Mouse (Mus musculus) megakaryocyte-erythroid progenitor cell, adult 5-6 weeks (primary cell): Measurements from ENCODE around the gene Naa10. TPM values are rescaled to one million over a fixed set of nuclear protein-coding genes. Genes with fewer than 3 reads are reported as not detected.

ENCODE experiments used
- ATAC-seq: replicated peaks from 2 replicates; pipeline ENCODE4 v1.8.0; 2016; ENCODE audit warnings: mild to moderate bottlenecking, inconsistent platforms; ENCODE audit not compliant: severe bottlenecking, poor library complexity, low FRiP score, low TSS enrichment
- total RNA-seq, 2 experiments: library from RNA; stranded (forward) in 1 of 2; stranded (reverse) in 1 of 2; fragments of 200-1000, 215-1000 nt in 1 of 2; fragments of >200 nt in 1 of 2; fragmentation: Nextera tagmentation in 1 of 2; gene quantifications; 2 replicates each; pipeline ENCODE4 v1.2.3; 2014 to 2017

The Naa10 gene
- total RNA-seq (2014; fragmentation: Nextera tagmentation) (224 and 245 TPM in 2 replicates), total RNA-seq (2017) (150 TPM in 2 replicates)

DNA sequence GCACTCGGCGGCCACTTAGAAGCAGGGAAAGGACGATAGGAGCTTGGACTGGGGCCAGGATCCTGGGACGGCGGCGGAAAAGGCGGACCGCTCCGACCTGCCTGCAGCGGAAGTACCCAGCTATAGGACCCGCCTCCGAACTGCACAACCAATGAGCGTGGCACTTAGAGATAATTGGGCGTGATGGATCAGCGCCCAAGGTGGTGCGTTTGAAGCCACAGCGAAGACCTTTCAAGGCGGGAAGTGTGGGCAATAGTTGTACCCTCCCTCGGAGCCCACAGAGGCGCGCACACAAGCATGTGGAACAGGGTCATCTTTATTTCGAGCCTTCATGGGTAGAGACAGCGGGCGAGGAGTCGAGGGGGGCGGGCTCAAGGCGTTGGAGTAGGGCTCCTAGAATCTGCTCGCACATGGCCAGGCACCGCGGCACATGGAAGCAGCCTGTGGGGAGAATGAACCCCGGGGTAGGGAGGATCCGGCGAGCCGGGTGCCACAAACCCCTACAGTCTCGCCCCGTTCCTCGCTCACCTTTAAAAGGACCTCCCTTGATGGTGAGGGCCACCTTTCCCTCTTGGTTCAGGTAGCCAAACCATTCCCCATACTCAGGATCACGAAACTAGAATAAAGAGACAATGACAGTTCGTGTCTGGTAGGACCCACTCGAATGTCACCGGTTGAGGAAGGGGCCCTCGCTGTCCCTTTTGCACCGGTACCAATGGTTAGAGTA lies at the start of gene Naa10, which contains the start of gene Arhgap4:
Naa10 (minus strand) TSS at position 122 of the 727 bp plus-strand sequence.
Arhgap4 (minus strand) TSS at position 48 of the 727 bp plus-strand sequence.
- ATAC-seq = peak; percentile 99

DNA sequence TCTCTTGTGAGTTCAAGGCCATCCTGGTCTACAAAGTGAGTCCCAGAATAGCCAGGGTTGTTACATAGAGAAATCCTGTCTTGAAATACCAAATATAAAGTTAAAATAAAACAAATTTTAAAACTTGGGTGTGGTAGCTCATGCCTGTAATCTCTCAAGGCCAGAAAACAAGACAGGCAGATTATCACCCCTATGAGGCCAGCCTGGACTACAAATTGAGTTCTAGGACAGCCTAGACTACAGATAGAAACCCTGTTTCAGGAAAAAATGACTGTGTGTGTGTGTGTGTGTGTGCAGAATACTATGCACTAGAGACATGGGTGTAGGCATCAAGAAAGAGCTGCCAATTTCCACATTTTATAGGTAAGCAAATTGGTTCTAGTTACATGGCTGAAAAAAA lies 49.0 kb upstream of the Naa10 start:
- ATAC-seq = no peak

DNA sequence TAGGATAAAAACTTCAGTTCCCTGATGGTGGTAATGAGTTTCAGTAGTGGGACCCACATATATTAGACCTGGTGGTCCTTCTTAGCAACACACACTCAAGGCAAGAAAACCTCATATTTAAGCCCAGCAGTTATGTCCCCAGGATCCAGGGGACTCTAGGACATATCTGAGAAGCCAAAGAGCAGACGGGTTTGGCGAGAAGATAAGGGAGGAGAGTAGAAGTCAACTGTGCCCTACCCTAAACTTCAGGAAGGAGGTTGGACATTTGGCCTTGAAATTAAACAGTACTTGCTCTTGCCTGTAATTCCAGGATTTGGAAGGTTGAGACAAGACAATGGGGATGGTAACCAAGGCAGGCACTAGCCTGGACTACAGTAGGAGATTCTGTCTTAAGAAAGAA lies 48.0 kb upstream of the Naa10 start:
- ATAC-seq = peak; percentile 36

DNA sequence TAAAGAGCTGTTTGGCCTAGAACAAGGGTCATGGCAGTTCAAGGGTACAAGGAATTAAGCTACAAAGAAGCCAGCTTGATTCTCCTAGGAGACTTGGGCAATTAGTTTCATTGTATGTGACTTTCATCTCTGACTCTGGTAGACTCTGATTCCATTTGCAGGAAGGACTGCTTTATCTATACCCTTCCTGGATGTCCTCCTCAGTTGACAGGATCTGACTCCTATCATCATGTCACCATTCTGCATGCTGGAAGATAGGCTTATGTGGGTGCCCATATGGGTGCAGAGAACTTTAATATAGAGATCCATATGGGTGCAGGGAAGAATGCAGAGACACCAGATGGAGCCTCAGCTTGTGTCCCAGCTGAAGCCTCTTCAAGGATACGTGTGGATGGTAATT lies 47.4 kb upstream of the Naa10 start:
- ATAC-seq = no peak

DNA sequence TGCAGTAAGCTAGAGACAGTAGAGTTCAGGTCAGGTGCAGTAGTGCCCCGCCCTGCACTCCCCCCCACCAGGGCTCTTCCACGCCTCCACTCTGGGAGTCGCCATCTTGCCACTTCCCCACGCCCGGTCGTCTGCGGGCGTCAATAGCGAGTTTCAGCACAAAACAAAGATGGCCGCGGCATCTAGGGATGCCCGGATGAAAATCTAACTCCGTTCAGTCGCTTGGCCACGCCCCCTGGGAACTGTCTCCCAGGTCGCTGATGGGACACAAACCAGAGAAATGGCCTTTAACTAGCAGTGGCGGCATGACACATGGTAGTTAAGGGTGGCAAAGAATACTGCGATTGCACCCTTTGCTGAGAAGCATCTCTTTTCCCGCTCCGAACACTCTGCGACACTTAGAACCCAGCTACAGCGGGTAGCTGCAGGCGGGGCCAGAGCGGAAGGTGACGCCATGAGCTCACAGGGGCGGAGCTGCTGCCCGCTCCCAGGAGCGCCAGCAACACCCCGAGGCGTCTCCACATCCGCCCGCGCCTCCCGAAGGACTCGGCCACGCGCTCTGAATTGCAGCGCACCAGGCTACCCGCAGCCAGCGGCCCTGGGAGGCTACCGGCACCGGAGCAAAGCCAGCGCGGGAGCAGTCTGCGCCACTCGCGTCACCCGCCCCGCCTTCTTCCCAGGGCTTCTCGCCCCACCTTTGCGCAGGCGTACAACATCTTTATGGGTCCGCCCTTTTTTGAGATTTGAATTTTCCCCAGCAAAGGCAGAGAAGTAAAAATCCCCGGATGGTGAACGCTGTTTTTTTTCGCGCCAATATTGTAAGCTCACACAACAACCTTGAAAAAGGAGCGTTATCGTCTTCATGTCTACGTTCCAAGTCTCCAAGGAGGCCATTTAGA lies 45.7 kb upstream of the Naa10 start:
- ATAC-seq = peak; percentile 49

DNA sequence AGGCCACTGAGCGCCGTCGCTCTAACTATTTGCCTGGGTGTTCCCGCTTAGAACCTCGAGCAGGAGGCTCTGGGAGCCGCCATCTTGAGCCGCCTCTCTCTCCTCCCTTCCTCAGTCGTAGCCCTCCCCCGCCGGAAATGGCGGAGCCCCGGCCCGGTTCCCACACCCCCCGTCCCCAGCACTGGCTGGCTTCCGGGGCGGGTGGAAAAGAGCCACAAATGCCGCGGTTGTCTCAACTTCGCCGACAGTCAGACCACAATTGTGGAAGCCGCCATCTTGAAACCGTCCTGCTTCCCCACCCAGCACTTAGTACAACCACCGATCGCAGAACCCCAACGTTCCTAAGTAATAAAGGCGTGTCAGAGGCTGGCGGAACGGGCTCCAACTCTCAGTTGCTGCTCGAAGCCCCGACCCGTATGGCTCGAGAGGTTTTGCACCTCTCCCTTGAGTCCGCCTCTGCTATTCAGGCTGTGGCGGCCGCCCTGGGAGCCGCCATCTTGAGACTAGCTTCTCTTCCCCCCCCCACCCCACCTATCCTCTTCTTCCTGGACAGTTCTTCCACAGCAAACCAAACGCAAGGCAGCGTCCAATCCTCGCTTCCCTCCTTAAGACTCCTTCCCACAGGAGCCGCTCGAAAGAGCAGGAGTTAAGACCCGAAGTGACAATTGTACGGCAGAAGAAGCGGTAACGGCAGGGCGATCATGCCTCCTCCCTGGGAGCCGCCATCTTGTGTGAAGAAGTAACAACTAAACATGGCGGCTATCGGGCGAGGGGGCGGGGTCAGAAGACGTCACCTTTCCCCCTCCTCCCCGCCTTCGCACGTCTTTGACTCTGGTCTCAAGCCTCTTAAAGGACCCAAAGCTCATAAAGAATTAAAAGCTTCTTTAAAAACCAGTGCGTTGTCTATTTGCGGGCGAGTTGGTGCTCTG lies 44.8 kb upstream of the Naa10 start, which contains the start of gene Hcfc1:
Hcfc1 (minus strand) TSS at position 110 of the 929 bp plus-strand sequence.
- peak; percentile 38 for ATAC-seq

DNA sequence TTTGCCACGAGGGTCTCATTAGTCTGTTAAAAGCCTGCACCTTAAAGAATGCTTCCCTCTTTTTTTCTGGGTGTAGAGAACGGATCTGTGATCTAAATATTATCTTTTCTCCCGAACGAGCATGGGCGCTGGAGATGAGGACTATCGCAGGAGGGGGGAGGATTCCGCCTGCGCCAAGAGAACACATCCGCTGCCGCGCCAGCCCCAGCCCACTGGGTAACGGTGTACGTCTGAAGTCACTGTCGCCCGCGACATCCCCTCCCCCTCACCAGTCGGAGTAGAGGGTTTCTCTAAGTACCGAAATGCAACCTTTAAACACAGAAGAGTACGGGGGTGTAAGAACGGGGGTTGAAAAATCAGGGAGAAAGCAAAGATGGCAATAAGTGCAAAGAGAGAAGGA lies 43.6 kb upstream of the Naa10 start:
- no peak for ATAC-seq

DNA sequence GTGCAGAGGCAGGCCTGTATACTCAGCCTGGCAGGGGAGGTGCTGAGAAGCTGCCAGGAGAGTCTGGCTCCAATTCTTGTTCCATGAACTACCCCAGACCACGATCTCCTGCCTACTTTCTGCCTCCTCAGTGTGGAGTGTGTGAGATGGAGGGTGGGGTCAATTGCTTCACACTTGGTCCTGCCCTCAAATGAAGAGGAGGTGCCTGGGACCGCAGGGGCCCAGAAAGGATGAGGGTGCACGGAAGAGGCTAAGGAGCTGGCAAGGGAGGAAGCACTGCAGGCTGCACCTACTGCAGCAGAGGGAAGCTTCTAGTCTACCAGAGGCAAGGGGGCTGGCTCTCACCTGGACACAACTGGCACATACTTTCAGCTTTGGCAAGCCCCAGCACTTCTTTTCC lies 42.6 kb upstream of the Naa10 start:
- peak; percentile 17 for ATAC-seq

DNA sequence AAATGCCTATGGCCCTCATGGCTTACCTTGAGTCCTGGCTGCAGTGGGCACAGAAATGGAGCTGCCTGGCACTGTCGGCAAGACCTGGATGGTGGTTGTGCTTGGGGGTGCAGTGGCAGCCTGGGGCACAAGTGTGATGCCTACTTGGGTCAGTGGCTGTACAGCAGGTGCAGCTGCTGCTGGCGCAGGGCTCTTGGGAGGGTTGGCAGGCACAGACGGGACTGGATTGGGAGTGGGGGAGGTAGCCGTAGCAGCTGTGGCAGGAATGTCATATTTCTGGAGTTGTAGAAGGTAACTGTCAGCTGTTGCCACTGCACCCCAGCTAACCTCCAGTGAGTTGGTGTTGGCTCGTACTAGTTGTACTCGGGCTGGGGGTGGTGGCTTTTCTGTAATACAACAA lies 33.2 kb upstream of the Naa10 start:
- no peak for ATAC-seq

DNA sequence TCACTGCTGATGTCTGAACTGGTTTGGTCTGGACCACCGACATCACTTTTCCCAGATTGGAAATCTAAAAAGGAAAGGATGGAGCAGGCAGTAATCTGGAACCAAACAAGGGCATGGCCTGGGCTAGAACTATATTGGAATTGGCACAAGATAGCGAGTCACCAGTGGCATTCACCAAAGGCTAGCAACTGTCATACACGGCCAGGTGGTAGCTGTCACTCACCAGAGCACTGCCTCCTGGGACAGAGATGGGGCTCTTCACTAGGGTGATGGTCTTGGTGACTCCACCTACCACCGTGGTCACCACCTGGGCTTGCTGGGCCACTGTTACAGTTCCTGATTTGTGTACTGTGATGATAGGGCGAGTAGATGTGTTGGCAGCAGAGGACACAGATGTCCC lies 30.9 kb upstream of the Naa10 start:
- ATAC-seq = no peak

DNA sequence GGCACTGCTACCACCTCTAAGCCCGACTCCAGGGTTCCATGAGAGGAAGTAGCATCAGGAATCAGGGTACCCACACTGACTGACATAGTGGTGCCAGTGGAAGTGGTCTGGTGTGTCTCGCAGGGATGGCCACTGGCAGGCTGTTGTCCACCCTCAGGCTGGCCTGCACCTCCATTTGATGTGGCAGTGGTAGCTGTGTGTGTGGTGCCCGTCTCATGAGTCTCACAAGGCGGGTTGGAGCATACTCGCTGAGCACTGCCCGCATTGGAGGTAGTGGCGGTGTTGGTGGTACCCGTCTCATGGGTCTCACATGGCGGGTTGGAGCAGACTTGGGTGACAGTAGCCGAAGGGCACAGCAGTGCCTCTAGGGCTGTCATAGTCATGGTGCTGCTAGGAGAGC lies 27.6 kb upstream of the Naa10 start:
- no peak for ATAC-seq

DNA sequence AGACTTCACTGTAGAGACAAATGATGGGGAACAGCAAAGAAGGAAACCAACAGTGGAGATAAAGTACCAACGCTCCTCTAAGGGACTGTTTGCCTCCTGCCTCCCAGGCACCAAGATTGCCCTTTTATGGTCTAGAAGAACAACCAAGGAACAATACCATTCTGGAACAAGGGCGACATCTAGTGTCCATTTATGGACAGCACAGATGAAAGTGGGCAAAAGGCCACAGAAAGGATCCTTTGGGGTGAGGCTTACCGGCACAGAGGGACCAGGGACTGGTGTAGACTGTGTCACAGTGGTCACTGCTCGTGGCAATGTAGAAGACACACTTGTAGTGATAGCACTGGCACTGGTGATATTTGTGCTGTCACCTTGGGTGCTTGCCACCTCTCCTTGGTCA lies 26.9 kb upstream of the Naa10 start:
- peak; percentile 76 for ATAC-seq

DNA sequence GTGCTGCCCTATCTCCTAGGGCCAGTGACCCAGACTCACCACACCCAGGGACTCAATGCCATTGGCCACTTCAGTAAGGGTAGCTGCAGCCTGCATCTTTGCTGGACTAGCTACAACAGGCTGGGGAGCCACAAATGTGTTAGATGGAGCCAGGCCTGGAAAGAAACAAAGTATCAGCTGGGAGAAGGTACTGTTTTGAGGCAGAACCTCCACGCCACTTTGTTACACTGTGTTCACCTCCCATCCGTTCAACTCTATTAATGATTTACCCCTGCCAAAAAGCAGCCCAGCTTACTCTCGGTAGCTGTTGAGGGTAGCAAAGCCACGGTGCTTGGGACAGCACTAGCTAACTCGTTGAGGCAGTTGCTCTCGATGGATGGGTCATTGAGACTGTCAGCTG lies 25.2 kb upstream of the Naa10 start:
- no peak for ATAC-seq

DNA sequence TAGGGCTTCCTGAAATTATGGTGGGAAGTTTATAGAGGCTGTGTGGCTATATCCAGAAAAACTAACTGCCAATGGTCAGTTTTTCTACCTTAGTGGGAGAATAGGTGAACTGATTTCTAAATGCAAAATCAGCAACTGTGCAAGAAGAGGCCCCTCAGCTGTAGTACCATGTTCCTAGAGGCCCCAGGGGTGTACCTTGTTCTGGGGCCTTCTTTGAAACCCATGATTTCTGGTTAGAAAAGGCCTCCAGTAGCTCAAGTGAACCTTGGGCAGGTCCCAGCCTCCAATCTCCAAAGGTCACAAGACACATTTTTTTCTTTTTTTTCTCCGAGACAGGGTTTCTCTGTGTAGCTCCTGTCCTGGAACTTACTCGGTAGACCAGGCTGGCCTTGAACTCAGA lies 20.6 kb upstream of the Naa10 start:
- ATAC-seq = peak; percentile 27

DNA sequence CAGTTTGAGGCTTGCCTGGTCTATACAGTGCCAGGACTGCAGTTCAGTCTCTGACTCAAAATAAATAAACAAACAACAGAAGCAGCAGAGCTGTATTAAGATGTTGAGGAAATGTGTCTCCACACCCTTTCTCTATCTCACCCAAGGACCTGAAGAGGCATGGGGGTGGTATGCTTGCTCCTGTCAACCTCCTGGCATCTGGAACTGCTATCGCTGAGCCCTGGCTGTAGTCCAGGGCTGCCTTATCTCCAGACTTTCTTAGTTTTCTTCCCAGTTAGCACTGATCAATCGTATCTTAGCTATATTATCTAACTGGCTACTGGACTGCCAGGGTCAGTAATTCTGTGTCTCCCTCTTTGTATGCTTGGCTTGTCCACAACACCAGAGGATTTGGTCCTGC lies 20.1 kb upstream of the Naa10 start:
- ATAC-seq = peak; percentile 74

DNA sequence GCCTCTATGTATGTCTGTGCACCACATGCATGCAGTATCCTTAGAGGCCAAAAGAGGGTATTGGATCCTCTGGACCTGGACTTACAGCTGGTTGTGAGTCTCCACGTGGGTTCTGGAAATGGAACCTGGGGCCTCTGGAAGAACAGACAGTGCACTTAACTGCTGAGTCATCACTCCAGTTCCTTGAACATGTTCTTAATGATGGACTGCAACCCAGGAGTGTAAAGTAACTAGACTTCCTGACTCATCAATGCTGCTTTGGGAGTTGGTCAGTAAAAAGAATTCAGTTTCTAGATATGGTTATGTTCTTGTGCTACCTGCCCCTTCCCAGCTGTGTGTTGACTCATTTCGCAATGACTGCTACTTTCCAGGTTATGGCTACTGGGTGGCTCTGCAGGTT lies 10.1 kb upstream of the Naa10 start:
- ATAC-seq = no peak

DNA sequence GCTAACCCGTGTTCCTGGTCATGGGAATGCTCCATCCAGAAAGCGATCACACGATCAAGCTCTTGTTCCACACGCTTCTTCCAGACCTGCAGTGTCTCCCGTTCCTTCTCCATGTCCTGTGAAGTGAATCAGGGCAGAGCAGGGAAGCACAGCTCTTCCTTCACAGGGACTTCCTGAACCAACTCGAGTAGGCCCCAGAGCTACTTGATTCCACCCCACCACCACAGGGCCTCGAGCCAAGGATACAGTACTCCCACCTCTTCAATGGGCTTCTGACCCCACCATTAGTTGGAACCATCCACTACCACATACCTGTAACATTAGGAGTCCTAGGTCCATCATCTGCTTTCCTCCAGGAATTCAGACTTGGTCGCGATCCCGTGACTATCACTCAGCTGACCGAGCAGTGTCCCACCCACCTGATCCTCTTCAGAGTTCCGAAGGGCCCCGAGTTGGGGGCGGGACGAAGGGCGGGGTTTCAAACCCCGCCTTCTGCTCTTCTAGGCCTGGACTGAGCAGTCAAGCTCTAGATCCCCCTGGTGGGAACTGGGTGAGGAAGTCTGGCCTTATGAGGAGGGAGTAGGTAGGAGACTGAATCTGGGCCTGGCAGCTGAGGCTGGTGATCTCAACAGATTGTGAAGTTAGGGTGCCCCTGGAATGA lies 8.8 kb upstream of the Naa10 start, which contains the start of gene Renbp:
Renbp (minus strand) TSS at position 449 of the 661 bp plus-strand sequence.
- ATAC-seq = peak; percentile 90

DNA sequence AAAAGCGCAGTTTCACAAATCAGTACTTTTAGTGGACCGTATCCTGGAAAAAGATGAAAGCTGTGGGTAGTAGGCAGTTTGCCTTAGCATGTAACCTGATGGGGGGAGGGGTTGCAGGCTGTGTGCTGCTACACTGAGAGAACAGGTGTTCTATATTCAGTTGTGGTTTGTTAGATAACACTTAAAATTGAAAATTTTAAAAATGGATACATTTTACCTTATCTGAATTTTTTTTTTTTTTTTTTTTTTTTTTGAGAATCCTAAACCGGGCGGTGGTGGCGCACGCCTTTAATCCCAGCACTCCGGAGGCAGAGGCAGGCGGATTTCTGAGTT lies 772 bp upstream of the Naa10 start:
- no peak for ATAC-seq

DNA sequence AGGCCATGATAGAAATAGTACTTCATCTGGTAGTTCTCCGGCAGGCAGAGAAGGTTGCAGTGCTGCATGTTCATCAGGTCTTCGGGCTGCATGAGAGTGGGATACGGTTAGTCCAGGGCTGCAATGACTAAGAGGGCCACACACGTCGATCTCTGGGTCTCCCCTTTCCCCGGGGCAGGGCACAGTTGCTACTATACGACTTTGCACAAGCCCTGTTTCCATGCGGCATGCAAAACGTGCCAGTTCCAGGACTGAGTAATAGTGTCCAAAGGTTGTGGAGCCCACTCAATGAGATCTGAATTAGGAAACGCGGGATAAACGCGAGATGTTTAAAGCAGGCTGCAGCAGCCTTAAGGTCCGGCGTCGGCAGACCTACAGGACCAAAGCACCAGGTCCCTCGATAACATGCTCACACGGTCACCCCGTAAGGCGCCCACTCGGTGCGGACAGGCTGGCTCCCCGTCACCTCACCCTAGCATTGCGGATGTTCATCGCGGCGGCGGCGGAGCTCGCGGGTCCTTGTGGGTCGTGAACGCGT lies 390 bp downstream of the Naa10 start:
- ATAC-seq = no peak
